Mouse (Mus musculus) thymus, adult 2 months (tissue): ENCODE measurements around the gene Agxt2.

ENCODE experiments used
- CTCF ChIP-seq: fragments of 200-500 bp; IDR thresholded peaks from 2 replicates; pipeline ENCODE4 v1.5.1; 2012; ENCODE audit warnings: mild to moderate bottlenecking, control low read depth, low read length, moderate library complexity, borderline replicate concordance; ENCODE audit not compliant: control insufficient read depth, poor library complexity, insufficient read depth; ENCODE audit errors: extremely low read depth
- POLR2A ChIP-seq: fragments of 200-500 bp; IDR thresholded peaks from 2 replicates; pipeline ENCODE4 v1.6.1; 2012; ENCODE audit warnings: mild to moderate bottlenecking, low read length, control low read depth, moderate library complexity; ENCODE audit not compliant: control insufficient read depth, poor library complexity, insufficient read depth; ENCODE audit errors: extremely low read depth

DNA sequence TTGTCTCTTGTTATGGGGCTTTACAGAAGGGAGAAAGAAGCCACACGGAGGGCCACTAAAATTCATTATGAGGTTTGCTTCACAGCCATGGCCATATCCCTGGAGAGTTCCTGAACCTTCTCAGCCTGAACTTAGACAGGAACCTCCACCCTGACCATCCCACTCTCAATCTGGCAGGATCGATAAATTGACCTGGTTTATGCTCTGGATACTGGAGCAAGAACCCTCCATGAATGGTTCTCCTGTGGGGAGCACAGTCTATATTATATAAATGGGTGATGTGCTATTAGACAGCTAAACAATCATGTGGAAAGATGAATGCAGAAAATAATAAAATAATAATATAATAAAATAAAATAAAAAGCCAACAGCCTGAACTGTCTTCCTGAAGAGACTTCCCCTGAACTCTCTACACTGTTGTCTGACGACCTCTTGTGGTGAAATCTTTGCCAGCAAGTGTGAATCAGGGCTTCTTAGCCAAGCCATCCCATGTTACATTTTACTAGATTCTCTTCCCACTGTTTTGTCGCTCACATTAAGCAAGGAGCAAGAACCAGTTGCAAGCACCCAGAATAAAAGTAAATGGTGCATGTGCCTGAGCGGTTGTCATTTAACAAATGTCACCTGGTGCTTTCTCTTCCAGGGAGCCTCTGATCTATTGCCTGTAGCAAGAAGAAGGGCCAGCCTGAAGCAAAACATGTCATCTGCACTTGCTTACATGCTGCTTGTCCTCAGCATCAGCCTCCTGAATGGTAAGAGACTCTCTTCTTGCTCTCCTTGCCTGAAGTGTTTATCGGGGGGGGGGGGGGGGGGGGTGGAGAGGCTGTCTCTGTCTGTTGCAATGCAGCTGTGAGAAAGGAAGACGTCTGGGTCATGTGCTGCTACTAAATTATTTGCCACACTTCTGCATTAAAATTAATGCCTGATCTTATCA, 44.5 kb upstream of the Agxt2 start:
- TF ChIP-seq CTCF, result no peak
- TF ChIP-seq POLR2A, result no peak
